Mouse (Mus musculus) gonadal fat pad, adult 2 months (tissue): ENCODE results near the gene Ugt8a. TPM values are rescaled to one million over a fixed set of nuclear protein-coding genes. Genes with fewer than 3 reads are reported as not detected.

Experiments
- DNase-seq: peaks from one replicate; pipeline ENCODE4 v3.0.0-alpha.2; 2012; ENCODE audit warnings: low read depth
- polyA plus RNA-seq: library from polyadenylated mRNA; depleted of rRNA; stranded (reverse); fragments of >200 nt; gene quantifications from 2 replicates; pipeline ENCODE4 v1.2.3, GENCODE M21; 2012

Ugt8a gene
- polyA plus RNA-seq, 1 experiment = not detected

DNA sequence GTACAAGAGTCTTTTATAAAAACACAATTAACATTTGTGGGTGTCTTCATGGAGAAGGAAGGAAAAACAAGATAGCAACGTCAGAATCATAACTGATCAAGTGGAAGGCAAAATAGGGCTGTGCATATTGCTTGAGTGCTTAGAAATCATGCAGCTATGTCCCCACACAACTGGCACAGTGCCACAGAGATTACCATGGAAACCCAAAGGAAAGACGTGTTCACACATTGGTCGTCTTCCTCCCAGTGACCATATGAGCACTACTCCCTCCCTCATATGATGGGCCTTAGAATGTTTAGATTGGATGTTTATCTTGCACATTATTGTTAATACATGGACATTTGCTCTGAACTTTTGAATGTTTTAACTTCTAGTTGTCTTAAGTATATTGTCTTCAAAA lies 76.8 kb downstream of the Ugt8a start:
- no peak for DNase-seq

DNA sequence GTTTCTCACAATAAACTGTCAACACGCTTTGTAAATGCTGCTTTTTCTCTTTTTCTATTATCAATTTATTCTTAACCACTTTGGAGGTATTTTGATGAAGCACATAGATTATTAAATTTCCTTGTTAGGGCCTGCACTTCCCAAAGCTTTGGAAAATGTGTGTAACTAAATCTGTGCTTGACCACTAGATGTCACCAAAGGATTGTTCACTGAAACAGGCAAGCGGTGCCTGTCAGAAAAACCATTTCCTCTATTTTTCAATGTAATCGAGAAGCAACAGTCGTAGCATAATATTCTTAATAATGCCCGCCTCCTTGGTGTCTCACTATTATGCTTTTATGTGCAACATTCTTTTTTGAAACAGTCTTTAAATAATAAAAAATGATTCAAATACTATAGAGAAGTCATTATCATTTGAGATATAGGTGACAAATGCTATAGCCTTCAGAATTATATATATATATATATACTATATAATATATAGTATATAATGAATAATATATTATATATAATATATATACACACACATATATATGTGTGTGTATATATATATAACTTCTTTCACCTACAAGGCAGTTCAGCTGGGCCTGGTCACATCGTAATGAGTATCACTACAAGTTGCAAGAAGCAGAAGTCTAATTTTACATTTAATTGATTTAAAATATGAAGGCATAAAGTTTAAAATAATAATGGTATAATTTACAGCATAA lies 89.1 kb downstream of the Ugt8a start:
- DNase-seq = no peak

DNA sequence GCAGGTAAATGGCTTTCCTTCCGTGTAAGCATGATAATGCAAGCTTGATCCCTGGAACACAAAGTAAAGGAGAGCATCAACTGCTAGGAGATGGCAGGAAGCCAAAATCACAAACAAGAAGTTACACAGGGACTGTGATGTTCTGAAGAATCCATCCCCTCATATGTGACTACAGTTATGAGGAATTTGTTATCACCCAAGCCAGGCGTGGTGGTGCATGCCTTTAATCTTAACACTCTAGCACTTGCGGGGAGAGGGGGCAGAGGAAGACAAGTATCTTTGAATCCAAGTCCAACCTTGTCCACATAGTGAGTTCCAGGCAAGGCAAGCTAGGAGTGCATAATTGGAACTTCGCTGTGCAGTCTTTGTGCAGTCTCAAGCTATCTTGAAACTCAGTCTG lies 110.4 kb downstream of the Ugt8a start:
- DNase-seq = no peak

DNA sequence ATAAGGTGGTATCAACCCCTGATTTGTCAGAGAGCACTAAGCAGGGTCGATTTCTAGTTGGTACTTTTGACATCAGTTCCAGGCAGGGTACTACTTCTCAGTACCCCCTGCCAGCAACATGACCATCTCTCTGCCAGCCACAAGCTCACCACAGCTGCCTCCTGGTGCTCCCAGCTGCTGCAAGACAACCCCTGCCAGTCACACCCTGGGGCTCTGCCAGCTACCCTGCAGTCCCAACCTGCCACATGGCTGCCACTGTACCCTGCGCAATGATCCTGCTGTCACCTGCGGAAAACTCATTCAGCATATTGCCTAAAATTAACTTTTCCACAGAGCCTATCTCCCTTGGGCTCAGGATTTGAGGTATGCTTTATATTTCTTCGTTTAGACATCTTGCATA lies 111.2 kb downstream of the Ugt8a start:
- DNase-seq = no peak

GRCm38 (mm10) chr3:125819741-125820140 lies 118.7 kb downstream of the Ugt8a start:
- DNase-seq = no peak
